In genomic region chr13:31915748-31916147, GRCm38 (mm10) we compare ENCODE assay signal across 10 mouse cellular contexts.
DNase-seq lines count a peak whose midpoint lies in the region; ATAC-seq and TF ChIP-seq lines count a peak whose summit lies in the region.
"Had no signal": no experiment of that assay in that cellular context is flagged by ENCODE, and none has a peak within 500 bp of the region (broad histone marks: within the 10 kb centered on the region; RNA-seq: fewer than 3 reads in every experiment).

No protein-coding gene starts in this region.

- in situ Hi-C loops in CH12.LX (cut with MboI; ENCODE audit: low pct_ligation_motif_present, low pct_unique_long_range_greater_than_20kb, low sequenced_read_pairs): no loop called here

- H3K79me2 ChIP-seq in CH12.LX (replicated peaks; ENCODE audit: control insufficient read depth, extremely low read depth, insufficient read depth, poor library complexity, severe bottlenecking): no peaks in the 10 kb centered on the region

- H3K9me3 ChIP-seq in hindbrain, embryonic 11.5 days (ENCODE audit: control insufficient read depth, low read length): no peaks in the 10 kb centered on the region
- H3K9me3 ChIP-seq in hindbrain, postnatal 0 days (ENCODE audit: low read length): no peaks in the 10 kb centered on the region
- no peaks in the 10 kb centered on the region for H3K9me3 ChIP-seq in CH12.LX (replicated peaks; ENCODE audit: low read length)
- no peaks in the 10 kb centered on the region for H3K9me3 ChIP-seq in embryonic facial prominence, embryonic 14.5 days (ENCODE audit: control insufficient read depth, low read length)
- no peaks in the 10 kb centered on the region for H3K9me3 ChIP-seq in intestine, embryonic 14.5 days (ENCODE audit: control insufficient read depth, low read length)
- H3K9me3 ChIP-seq in forebrain, embryonic 12.5 days: no peaks in the 10 kb centered on the region

- TF ChIP-seq POLR2A in CH12.LX (IDR thresholded peaks at IDR 0.05; ENCODE audit: low read depth, low read length): no peak

- peak; percentile 16 for DNase-seq in hindbrain, embryonic 11.5 days (ENCODE audit: low spot score)
- no peak for DNase-seq in hindbrain, postnatal 0 days (ENCODE audit: low spot score)
- DNase-seq in CH12.LX (ENCODE audit: extremely low read depth): peak; percentile 7
- DNase-seq in embryonic facial prominence, embryonic 14.5 days (ENCODE audit: low spot score): peak; percentile 64
- peak; percentile 53 for DNase-seq in intestine, embryonic 14.5 days (ENCODE audit: low spot score)
- DNase-seq in urinary bladder, adult 2 months (ENCODE audit: low spot score): no peak
- no peak for DNase-seq in left cerebral cortex, postnatal 4 days

- no peak overlapping the region for H3K9ac ChIP-seq in hindbrain, embryonic 11.5 days (ENCODE audit: low read depth, low read length)
- no peak overlapping the region for H3K9ac ChIP-seq in hindbrain, postnatal 0 days (replicated peaks; ENCODE audit: low read length)
- no peak overlapping the region for H3K9ac ChIP-seq in CH12.LX (ENCODE audit: insufficient read depth, low read depth)
- no peak overlapping the region for H3K9ac ChIP-seq in embryonic facial prominence, embryonic 14.5 days (ENCODE audit: low read depth, low read length)
- H3K9ac ChIP-seq in intestine, embryonic 14.5 days (ENCODE audit: low read length): no peak overlapping the region
- H3K9ac ChIP-seq in forebrain, embryonic 12.5 days: no peak overlapping the region

- intact Hi-C loops in left cerebral cortex, postnatal 4 days (cut with DNase I): no loop called here

- H3K27ac ChIP-seq in hindbrain, embryonic 11.5 days (ENCODE audit: low read depth, low read length): no peak overlapping the region
- no peak overlapping the region for H3K27ac ChIP-seq in hindbrain, postnatal 0 days
- H3K27ac ChIP-seq in CH12.LX (ENCODE audit: insufficient read depth, low read depth): no peak overlapping the region
- no peak overlapping the region for H3K27ac ChIP-seq in embryonic facial prominence, embryonic 14.5 days (replicated peaks; ENCODE audit: low read depth, low read length)
- H3K27ac ChIP-seq in intestine, embryonic 14.5 days (ENCODE audit: low read depth): no peak overlapping the region
- H3K27ac ChIP-seq in forebrain, embryonic 12.5 days: no peak overlapping the region

- 63% methylated on average over 6 of the region's 6 CpGs for WGBS in hindbrain, embryonic 11.5 days
- WGBS in hindbrain, postnatal 0 days: 83% methylated on average over 6 of the region's 6 CpGs
- 47% methylated on average over 6 of the region's 6 CpGs for WGBS in embryonic facial prominence, embryonic 14.5 days
- 74% methylated on average over 6 of the region's 6 CpGs for WGBS in intestine, embryonic 14.5 days
- 79% methylated on average over 6 of the region's 6 CpGs for WGBS in forebrain, embryonic 12.5 days

- TF ChIP-seq EP300 in CH12.LX (IDR thresholded peaks at IDR 0.05; ENCODE audit: low read length): no peak

- ATAC-seq in hindbrain, embryonic 11.5 days (ENCODE audit: low FRiP score): 0 out of 2 replicates have a peak, but pooled peaks have one; percentile 17
- no peak for ATAC-seq in hindbrain, postnatal 0 days
- ATAC-seq in embryonic facial prominence, embryonic 14.5 days (ENCODE audit: low read depth): no peak
- ATAC-seq in intestine, embryonic 14.5 days (replicated peaks; ENCODE audit: low FRiP score, low TSS enrichment, low read depth): 0 out of 2 replicates have a peak, but pooled peaks have one; percentile 55
- no peak for ATAC-seq in forebrain, embryonic 12.5 days (ENCODE audit: low FRiP score)
- ATAC-seq: CD4-positive, CD25-positive, alpha-beta regulatory T cell, adult 4 months had no signal

- TF ChIP-seq CTCF in hindbrain, postnatal 0 days (IDR thresholded peaks at IDR 0.05; ENCODE audit: low read depth): no peak
- no peak for TF ChIP-seq CTCF in CH12.LX (conservative IDR thresholded peaks at IDR 0.05 in 1 of 2, IDR thresholded peaks at IDR 0.05 in 1 of 2; ENCODE audit: low read depth in 2 of 2, low read length in 2 of 2)

- H3K27me3 ChIP-seq in hindbrain, embryonic 11.5 days (ENCODE audit: control insufficient read depth, insufficient read depth, low read length): no peaks in the 10 kb centered on the region
- no peaks in the 10 kb centered on the region for H3K27me3 ChIP-seq in hindbrain, postnatal 0 days (ENCODE audit: insufficient read depth, low read length)
- H3K27me3 ChIP-seq in CH12.LX (replicated peaks): no peaks in the 10 kb centered on the region
- no peaks in the 10 kb centered on the region for H3K27me3 ChIP-seq in embryonic facial prominence, embryonic 14.5 days (replicated peaks; ENCODE audit: control insufficient read depth, insufficient read depth, low read length)
- 0 out of 2 replicates have a peak, but pooled peaks cover 4% of the 10 kb centered on the region for H3K27me3 ChIP-seq in intestine, embryonic 14.5 days (replicated peaks; ENCODE audit: control insufficient read depth, insufficient read depth, low read length)
- H3K27me3 ChIP-seq in forebrain, embryonic 12.5 days: no peaks in the 10 kb centered on the region

- dilution Hi-C loops in CH12.LX (cut with MboI; ENCODE audit: extremely low pct_ligation_motif_present, extremely low pct_unique_long_range_greater_than_20kb, low sequenced_read_pairs): no loop called here

- no peak overlapping the region for H3K4me3 ChIP-seq in hindbrain, embryonic 11.5 days (ENCODE audit: low read depth, low read length)
- no peak overlapping the region for H3K4me3 ChIP-seq in hindbrain, postnatal 0 days (ENCODE audit: low read length)
- H3K4me3 ChIP-seq in CH12.LX (replicated peaks in 1 of 3; ENCODE audit: low read depth in 2 of 3, low read length in 2 of 3, poor library complexity in 1 of 3): no peak overlapping the region
- H3K4me3 ChIP-seq in embryonic facial prominence, embryonic 14.5 days (ENCODE audit: low read depth, low read length): no peak overlapping the region
- H3K4me3 ChIP-seq in intestine, embryonic 14.5 days (ENCODE audit: low read depth, low read length): no peak overlapping the region
- H3K4me3 ChIP-seq in forebrain, embryonic 12.5 days (replicated peaks): no peak overlapping the region
- H3K4me3 ChIP-seq: erythroblast, embryonic 14.5 days had no signal

- no peaks in the 10 kb centered on the region for H3K36me3 ChIP-seq in hindbrain, embryonic 11.5 days (ENCODE audit: control insufficient read depth, insufficient read depth, low read length)
- H3K36me3 ChIP-seq in hindbrain, postnatal 0 days (ENCODE audit: insufficient read depth, low read length): no peaks in the 10 kb centered on the region
- H3K36me3 ChIP-seq in CH12.LX (replicated peaks in 1 of 2; ENCODE audit: control insufficient read depth in 1 of 2, insufficient read depth in 1 of 2, low read length in 1 of 2): peaks cover 0 to 2% of the 10 kb centered on the region in 2 experiments
- H3K36me3 ChIP-seq in embryonic facial prominence, embryonic 14.5 days (ENCODE audit: control insufficient read depth, insufficient read depth, low read length): no peaks in the 10 kb centered on the region
- no peaks in the 10 kb centered on the region for H3K36me3 ChIP-seq in intestine, embryonic 14.5 days (ENCODE audit: control insufficient read depth, insufficient read depth, low read length)
- H3K36me3 ChIP-seq in forebrain, embryonic 12.5 days (replicated peaks): no peaks in the 10 kb centered on the region

- no peak overlapping the region for H3K4me2 ChIP-seq in hindbrain, embryonic 11.5 days (replicated peaks; ENCODE audit: low read depth, low read length)
- no peak overlapping the region for H3K4me2 ChIP-seq in hindbrain, postnatal 0 days (ENCODE audit: low read depth, low read length)
- no peak overlapping the region for H3K4me2 ChIP-seq in CH12.LX (ENCODE audit: insufficient read depth, low read depth, poor library complexity, severe bottlenecking)
- H3K4me2 ChIP-seq in embryonic facial prominence, embryonic 14.5 days (ENCODE audit: low read depth, low read length): no peak overlapping the region
- H3K4me2 ChIP-seq in intestine, embryonic 14.5 days (ENCODE audit: low read length): no peak overlapping the region
- H3K4me2 ChIP-seq in forebrain, embryonic 12.5 days: no peak overlapping the region

- H3K4me1 ChIP-seq in hindbrain, embryonic 11.5 days (replicated peaks; ENCODE audit: control insufficient read depth, insufficient read depth, low read length): no peaks in the 10 kb centered on the region
- 0 out of 2 replicates have a peak, but pooled peaks cover 3% of the 10 kb centered on the region for H3K4me1 ChIP-seq in hindbrain, postnatal 0 days (ENCODE audit: insufficient read depth, low read length)
- H3K4me1 ChIP-seq in CH12.LX (ENCODE audit: control insufficient read depth in 1 of 2, insufficient read depth in 2 of 2): 0 out of 4 replicates have a peak, but pooled peaks cover 0 to 3% of the 10 kb centered on the region in 2 experiments
- peaks cover 9% of the 10 kb centered on the region; the same call in 1 of the 2 replicates for H3K4me1 ChIP-seq in embryonic facial prominence, embryonic 14.5 days (ENCODE audit: control insufficient read depth, insufficient read depth, low read length)
- H3K4me1 ChIP-seq in intestine, embryonic 14.5 days (replicated peaks; ENCODE audit: control insufficient read depth, insufficient read depth, low read length): no peaks in the 10 kb centered on the region; the same call in 1 of the 2 replicates
- H3K4me1 ChIP-seq in forebrain, embryonic 12.5 days: peaks cover 8% of the 10 kb centered on the region

- no peak for TF ChIP-seq RAD21 in CH12.LX (IDR thresholded peaks at IDR 0.05; ENCODE audit: low read depth, low read length)

TF ChIP-seq in CH12.LX, 34 proteins besides CTCF, POLR2A, EP300 and RAD21:
- TF ChIP-seq RCOR1 (conservative IDR thresholded peaks at IDR 0.05; ENCODE audit: low read depth, low read length) (no peak), ZKSCAN1 (IDR thresholded peaks at IDR 0.05; ENCODE audit: borderline replicate concordance, low read depth, low read length) (no peak), MEF2A (IDR thresholded peaks at IDR 0.05; ENCODE audit: borderline replicate concordance, low read depth, low read length) (no peak), IRF4 (IDR thresholded peaks at IDR 0.05; ENCODE audit: low read depth, low read length) (no peak), CHD1 (IDR thresholded peaks at IDR 0.05; ENCODE audit: low read depth, low read length) (no peak), ELF1 (IDR thresholded peaks at IDR 0.05; ENCODE audit: low read depth, low read length) (no peak), JUN (IDR thresholded peaks at IDR 0.05; ENCODE audit: insufficient read depth, low read depth, low read length) (no peak), MAFK (IDR thresholded peaks at IDR 0.05; ENCODE audit: insufficient replicate concordance, low read length) (no peak), HCFC1 (IDR thresholded peaks at IDR 0.05; ENCODE audit: low read depth, low read length) (no peak), MXI1 (IDR thresholded peaks at IDR 0.05; ENCODE audit: low read depth, low read length) (no peak), USF1 (IDR thresholded peaks at IDR 0.05; ENCODE audit: low read depth, low read length) (no peak), SIN3A (IDR thresholded peaks at IDR 0.05; ENCODE audit: low read length) (no peak), MAX (IDR thresholded peaks at IDR 0.05; ENCODE audit: low read length) (no peak), ETS1 (conservative IDR thresholded peaks at IDR 0.05; ENCODE audit: low read depth, low read length) (no peak)
TF ChIP-seq in CH12.LX: peak in this region for 0.

Comparison
In these comparisons a context has a peak if more than half of its experiments do, and no peak if none do; other contexts are left out.
1. ATAC-seq: peak in hindbrain, embryonic 11.5 days (single experiment) and intestine, embryonic 14.5 days (single experiment); none in hindbrain, postnatal 0 days (single experiment), embryonic facial prominence, embryonic 14.5 days (single experiment) and forebrain, embryonic 12.5 days (single experiment).
2. DNase-seq: peak in hindbrain, embryonic 11.5 days (single experiment), CH12.LX (single experiment), embryonic facial prominence, embryonic 14.5 days (single experiment) and intestine, embryonic 14.5 days (single experiment); none in hindbrain, postnatal 0 days (single experiment), urinary bladder, adult 2 months (single experiment) and left cerebral cortex, postnatal 4 days (single experiment).